Comparison of ENCODE assay signal across 8 mouse cellular contexts in the genomic region with DNA sequence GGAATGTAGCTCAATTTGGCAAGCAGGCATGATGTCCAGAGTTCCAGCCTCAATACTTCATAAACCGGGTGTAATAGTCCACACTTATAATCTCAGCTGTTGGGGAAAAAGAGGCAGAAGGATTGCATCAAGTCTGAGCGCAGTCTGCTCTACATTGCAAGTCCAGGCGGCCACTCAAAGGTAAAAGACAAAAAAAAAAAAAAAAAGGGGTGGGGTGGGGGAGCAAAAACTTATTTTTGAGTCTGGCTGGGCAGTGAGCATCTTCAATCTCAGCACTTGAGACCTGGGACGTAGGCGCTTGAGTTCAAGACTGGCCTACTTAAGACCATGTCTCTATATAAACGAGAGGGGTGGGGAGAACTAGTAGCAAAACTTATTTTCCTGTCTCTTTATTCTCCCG. TPM values are rescaled to one million over a fixed set of nuclear protein-coding genes. Genes with fewer than 3 reads are reported as not detected.
DNase-seq lines count a peak whose midpoint lies in the region; ATAC-seq and TF ChIP-seq lines count a peak whose summit lies in the region.

No protein-coding gene starts in this region.

- WGBS in lung, embryonic 14.5 days, result 20% methylated on average over 7 of the region's 7 CpGs
- WGBS in intestine, postnatal 0 days, result 11% methylated on average over 7 of the region's 7 CpGs
- 21% methylated on average over 7 of the region's 7 CpGs for WGBS in neural tube, embryonic 13.5 days

- H3K4me3 ChIP-seq in lung, embryonic 14.5 days (ENCODE audit: low read depth, low read length), result peak overlapping the region; percentile 86
- H3K4me3 ChIP-seq in embryonic fibroblast, embryonic 13.5 days (ENCODE audit: insufficient read depth, low read length), result peak overlapping the region; percentile 83
- H3K4me3 ChIP-seq in intestine, postnatal 0 days (ENCODE audit: low read depth, low read length), result peak overlapping the region; percentile 64
- H3K4me3 ChIP-seq in neural tube, embryonic 13.5 days, result peak overlapping the region; percentile 92

- ATAC-seq in lung, embryonic 14.5 days (ENCODE audit: insufficient read depth), result peak; percentile 15; the same call in 1 of the 2 replicates
- no peak for ATAC-seq in intestine, postnatal 0 days
- peak; percentile 13; the same call in 1 of the 2 replicates for ATAC-seq in neural tube, embryonic 13.5 days (ENCODE audit: low read depth)

- no peak for DNase-seq in lung, embryonic 14.5 days
- DNase-seq in lung, postnatal 4 days, result no peak
- DNase-seq in spleen, postnatal 4 days (ENCODE audit: low spot score in 2 of 2), result no peak
- no peak for DNase-seq in thymus, postnatal 36 days
- DNase-seq in thymus, postnatal 4 days, result no peak

- peak overlapping the region; percentile 72 for H3K4me2 ChIP-seq in lung, embryonic 14.5 days
- H3K4me2 ChIP-seq in intestine, postnatal 0 days (replicated peaks; ENCODE audit: low read depth), result peak overlapping the region; percentile 84
- peak overlapping the region; percentile 72 for H3K4me2 ChIP-seq in neural tube, embryonic 13.5 days

- TF ChIP-seq CTCF in lung, embryonic 14.5 days (IDR thresholded peaks at IDR 0.05; ENCODE audit: low read depth), result no peak
- TF ChIP-seq CTCF in embryonic fibroblast, embryonic 13.5 days (IDR thresholded peaks at IDR 0.05; ENCODE audit: borderline replicate concordance, insufficient read depth, low read length), result no peak
- no peak for TF ChIP-seq CTCF in intestine, postnatal 0 days (IDR thresholded peaks at IDR 0.05; ENCODE audit: low read depth)

- no peaks in the 10 kb centered on the region for H3K9me3 ChIP-seq in lung, embryonic 14.5 days (ENCODE audit: low read depth, low read length)
- no peaks in the 10 kb centered on the region for H3K9me3 ChIP-seq in intestine, postnatal 0 days (ENCODE audit: control insufficient read depth)
- no peaks in the 10 kb centered on the region for H3K9me3 ChIP-seq in neural tube, embryonic 13.5 days

- no peak overlapping the region for H3K27ac ChIP-seq in lung, embryonic 14.5 days (ENCODE audit: low read depth)
- no peak overlapping the region for H3K27ac ChIP-seq in embryonic fibroblast, embryonic 13.5 days (ENCODE audit: insufficient read depth, low read length)
- H3K27ac ChIP-seq in intestine, postnatal 0 days (ENCODE audit: low read depth, low read length), result no peak overlapping the region
- peak overlapping the region; percentile 86 for H3K27ac ChIP-seq in neural tube, embryonic 13.5 days (replicated peaks)

- peaks cover under 1% of the 10 kb centered on the region; the same call in 1 of the 2 replicates for H3K27me3 ChIP-seq in lung, embryonic 14.5 days (ENCODE audit: insufficient read depth, low read length)
- H3K27me3 ChIP-seq in intestine, postnatal 0 days (replicated peaks; ENCODE audit: control insufficient read depth, insufficient read depth, low read length), result 0 out of 2 replicates have a peak, but pooled peaks cover 4% of the 10 kb centered on the region
- peaks cover 15% of the 10 kb centered on the region; the same call in 1 of the 2 replicates for H3K27me3 ChIP-seq in neural tube, embryonic 13.5 days

- H3K4me1 ChIP-seq in lung, embryonic 14.5 days (ENCODE audit: insufficient read depth), result peaks cover 10% of the 10 kb centered on the region; the same call in 1 of the 2 replicates
- no peaks in the 10 kb centered on the region for H3K4me1 ChIP-seq in embryonic fibroblast, embryonic 13.5 days (ENCODE audit: control insufficient read depth, insufficient read depth, low read length)
- no peaks in the 10 kb centered on the region for H3K4me1 ChIP-seq in intestine, postnatal 0 days (replicated peaks; ENCODE audit: control insufficient read depth, insufficient read depth, low read length)
- H3K4me1 ChIP-seq in neural tube, embryonic 13.5 days (replicated peaks), result peaks cover 29% of the 10 kb centered on the region

- H3K36me3 ChIP-seq in lung, embryonic 14.5 days (ENCODE audit: insufficient read depth), result peaks cover 9% of the 10 kb centered on the region; the same call in 1 of the 2 replicates
- peaks cover 8% of the 10 kb centered on the region; the same call in 1 of the 2 replicates for H3K36me3 ChIP-seq in intestine, postnatal 0 days (ENCODE audit: control insufficient read depth, insufficient read depth)
- peaks cover 13% of the 10 kb centered on the region for H3K36me3 ChIP-seq in neural tube, embryonic 13.5 days

- peak overlapping the region; percentile 88 for H3K9ac ChIP-seq in lung, embryonic 14.5 days
- H3K9ac ChIP-seq in intestine, postnatal 0 days (ENCODE audit: low read depth, low read length), result peak overlapping the region; percentile 90
- H3K9ac ChIP-seq in neural tube, embryonic 13.5 days, result peak overlapping the region; percentile 94

- no peak for TF ChIP-seq POLR2A in embryonic fibroblast, embryonic 13.5 days (IDR thresholded peaks at IDR 0.05; ENCODE audit: low read depth, low read length)

RNA-seq across cellular contexts. Expression of a gene that starts 0.9 kb away (rescaled TPM):
- 97.2 and 98.1 TPM in 2 replicates for polyA plus RNA-seq in lung, embryonic 14.5 days (2014; fragmentation: Nextera tagmentation; extraction: Ambion mirVana)
- 69.9 and 85.6 TPM in 2 replicates for polyA plus RNA-seq in embryonic fibroblast, embryonic 13.5 days (2011; ENCODE audit: insufficient read length, low read depth, missing spikeins)
- 43.8 and 48.6 TPM in 2 replicates for polyA plus RNA-seq in intestine, postnatal 0 days (2015; fragmentation: Nextera tagmentation; extraction: Ambion mirVana)
- 108 and 113 TPM in 2 replicates for polyA plus RNA-seq in neural tube, embryonic 13.5 days (2015; fragmentation: Nextera tagmentation; extraction: Ambion mirVana)

RNA-seq across cellular contexts. Expression of a gene that starts 0.9 kb away (rescaled TPM):
- polyA plus RNA-seq in lung, embryonic 14.5 days (2014; fragmentation: Nextera tagmentation; extraction: Ambion mirVana), result 0.32 and 0.45 TPM in 2 replicates
- 0.58 and 0.84 TPM in 2 replicates for polyA plus RNA-seq in embryonic fibroblast, embryonic 13.5 days (2011; ENCODE audit: insufficient read length, low read depth, missing spikeins)
- 0.82 and 1.1 TPM in 2 replicates for polyA plus RNA-seq in intestine, postnatal 0 days (2015; fragmentation: Nextera tagmentation; extraction: Ambion mirVana)
- 2.2 and 2.3 TPM in 2 replicates for polyA plus RNA-seq in neural tube, embryonic 13.5 days (2015; fragmentation: Nextera tagmentation; extraction: Ambion mirVana)

RNA-seq across cellular contexts. Expression of a gene that starts 23.8 kb away (rescaled TPM):
- 0.14 and 0.18 TPM in 2 replicates for polyA plus RNA-seq in lung, embryonic 14.5 days (2014; fragmentation: Nextera tagmentation; extraction: Ambion mirVana)
- 0.25 and 0.33 TPM in 2 replicates for polyA plus RNA-seq in embryonic fibroblast, embryonic 13.5 days (2011; ENCODE audit: insufficient read length, low read depth, missing spikeins)
- polyA plus RNA-seq in intestine, postnatal 0 days (2015; fragmentation: Nextera tagmentation; extraction: Ambion mirVana), result 0.16 TPM in 2 replicates
- 0.18 and 0.21 TPM in 2 replicates for polyA plus RNA-seq in neural tube, embryonic 13.5 days (2015; fragmentation: Nextera tagmentation; extraction: Ambion mirVana)

RNA-seq across cellular contexts. Expression of a gene that starts 57.7 kb away (rescaled TPM):
- polyA plus RNA-seq in lung, embryonic 14.5 days (2014; fragmentation: Nextera tagmentation; extraction: Ambion mirVana), result 10.3 and 11.0 TPM in 2 replicates
- 4.0 and 5.1 TPM in 2 replicates for polyA plus RNA-seq in embryonic fibroblast, embryonic 13.5 days (2011; ENCODE audit: insufficient read length, low read depth, missing spikeins)
- 12.2 and 15.2 TPM in 2 replicates for polyA plus RNA-seq in intestine, postnatal 0 days (2015; fragmentation: Nextera tagmentation; extraction: Ambion mirVana)
- 17.9 and 19.7 TPM in 2 replicates for polyA plus RNA-seq in neural tube, embryonic 13.5 days (2015; fragmentation: Nextera tagmentation; extraction: Ambion mirVana)
